Mouse (Mus musculus) bone marrow, adult 2 months (tissue): ENCODE results near the gene Acsl6.

ENCODE experiments used
- CTCF ChIP-seq: fragments of 200-500 bp; IDR thresholded peaks from 2 replicates; pipeline ENCODE4 v1.5.1; 2011; ENCODE audit warnings: low read length, control low read depth; ENCODE audit not compliant: control insufficient read depth, insufficient read depth
- POLR2A ChIP-seq: fragments of 200-500 bp; IDR thresholded peaks from 2 replicates; pipeline ENCODE4 v1.6.1; 2011; ENCODE audit warnings: low read depth, mild to moderate bottlenecking, control low read depth, low read length, borderline replicate concordance; ENCODE audit not compliant: control insufficient read depth

DNA sequence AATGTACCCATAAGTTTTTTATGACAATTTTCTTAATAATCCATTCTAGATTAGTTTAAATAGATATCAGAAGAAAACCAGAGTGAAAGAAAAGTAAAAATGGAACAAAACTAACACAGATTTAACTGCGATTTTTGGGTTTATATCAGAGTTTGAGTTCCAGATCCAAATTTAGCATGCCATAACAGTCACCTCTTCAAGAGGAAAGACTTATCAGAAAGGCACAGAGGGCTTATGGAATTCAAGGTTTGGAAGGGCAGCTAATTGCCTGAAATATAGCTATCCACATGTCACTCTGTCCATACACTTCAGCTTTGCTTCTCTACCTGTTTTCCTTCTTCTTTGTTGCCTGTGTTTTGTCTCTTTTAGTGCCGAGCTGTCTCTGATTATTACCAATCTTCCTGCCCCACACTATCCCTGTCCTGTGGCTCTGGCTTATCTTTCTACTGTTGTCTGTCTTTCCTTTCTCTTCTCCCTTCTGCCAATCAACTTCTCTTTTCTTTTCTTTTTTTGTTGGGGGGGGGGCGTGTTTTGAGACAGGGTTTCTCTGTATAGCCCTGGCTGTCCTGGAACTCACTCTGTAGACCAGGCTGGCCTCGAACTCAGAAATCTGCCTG lies 103.4 kb downstream of the Acsl6 start:
- TF ChIP-seq CTCF (no peak), POLR2A (no peak)
